Mouse (Mus musculus) neutrophil, adult 5-6 weeks (primary cell): Measurements from ENCODE around the gene Slc25a44. TPM values are rescaled to one million over a fixed set of nuclear protein-coding genes. Genes with fewer than 3 reads are reported as not detected.
"Not testable (repeated sequence)": the region's sequence is repeated elsewhere in the genome, so short reads cannot be mapped to it uniquely, and the experiment has no call there.

Experiments used
- ATAC-seq: fragments of 151-379, 151-347 bp; 2 replicates; pipeline ENCODE4 v1.8.0; 2017; ENCODE audit warnings: mild to moderate bottlenecking, moderate TSS enrichment; ENCODE audit not compliant: insufficient number of reproducible peaks, poor library complexity, low FRiP score, severe bottlenecking; ENCODE audit errors: extremely low read depth
- total RNA-seq: library from RNA; stranded (forward); fragments of 200-1000 nt; gene quantifications from 2 replicates; pipeline ENCODE4 v1.2.3, GENCODE M21; 2017

Slc25a44 gene
- total RNA-seq, 1 experiment from 2014 or later: 20.9 TPM

GRCm38 (mm10) chr3:88452716-88453115 is 27.8 kb upstream of the Slc25a44 start:
- ATAC-seq: no peak

- no peak for ATAC-seq
Measured at GRCm38 (mm10) chr3:88452246-88452645, 27.3 kb upstream of the Slc25a44 start.

GRCm38 (mm10) chr3:88450379-88451131 is 25.6 kb upstream of the Slc25a44 start:
- ATAC-seq: no peak

GRCm38 (mm10) chr3:88449395-88450023 is 24.6 kb upstream of the Slc25a44 start:
- no peak for ATAC-seq

- ATAC-seq: no peak
Measured at GRCm38 (mm10) chr3:88448443-88448842, 23.5 kb upstream of the Slc25a44 start.

GRCm38 (mm10) chr3:88447676-88448183 is 22.8 kb upstream of the Slc25a44 start:
- ATAC-seq: no peak

- ATAC-seq: no peak
Measured at GRCm38 (mm10) chr3:88446471-88447123, 21.7 kb upstream of the Slc25a44 start.

- peak; percentile 75 for ATAC-seq
Measured at GRCm38 (mm10) chr3:88442888-88443287, 17.9 kb upstream of the Slc25a44 start.

- ATAC-seq: no peak
Measured at GRCm38 (mm10) chr3:88442488-88442887, 17.5 kb upstream of the Slc25a44 start.

GRCm38 (mm10) chr3:88440500-88441381 is 15.8 kb upstream of the Slc25a44 start:
- peak; percentile 41 for ATAC-seq

- ATAC-seq: no peak
Measured at GRCm38 (mm10) chr3:88439582-88439981, 14.6 kb upstream of the Slc25a44 start.

GRCm38 (mm10) chr3:88437454-88437853 is 12.5 kb upstream of the Slc25a44 start:
- ATAC-seq: no peak

- ATAC-seq: no peak
Measured at GRCm38 (mm10) chr3:88436395-88437201, 11.7 kb upstream of the Slc25a44 start.

GRCm38 (mm10) chr3:88435515-88435914 is 10.6 kb upstream of the Slc25a44 start:
- ATAC-seq: no peak

GRCm38 (mm10) chr3:88428639-88429038 is 3.7 kb upstream of the Slc25a44 start:
- ATAC-seq: not testable (repeated sequence)

GRCm38 (mm10) chr3:88427342-88427905 is 2.5 kb upstream of the Slc25a44 start:
- ATAC-seq: no peak

- no peak for ATAC-seq
Measured at GRCm38 (mm10) chr3:88425708-88426420, 925 bp upstream of the Slc25a44 start.
